Mouse (Mus musculus): ENCODE measurements around the gene Hint1. TPM values are rescaled to one million over a fixed set of nuclear protein-coding genes. Genes with fewer than 3 reads are reported as not detected.
A peak's percentile ranks its signal among the peaks of the same experiment; 100 is the strongest.

The Hint1 gene
- total and polyA plus RNA-seq, 2 experiments from 2014 or later, result 779 to 923 TPM

GRCm38 (mm10) chr11:54865330-54866085 lies 675 bp upstream of the Hint1 start:
- Histone ChIP-seq H3K9me3 (replicated peaks; ENCODE audit: control insufficient read depth, low read length) (no peaks in the 10 kb centered on the region), H3K4me1 (ENCODE audit: control insufficient read depth, insufficient read depth) (0 out of 2 replicates have a peak, but pooled peaks cover 7% of the 10 kb centered on the region), H3K9ac (replicated peaks; ENCODE audit: low read depth, low read length) (peak overlapping the region; percentile 86; the same call in 1 of the 2 replicates), H3K4me2 (ENCODE audit: low read depth, low read length) (peak overlapping the region; percentile 76), H3K4me3 (ENCODE audit: low read depth, low read length) (peak overlapping the region; percentile 72), H3K36me3 (replicated peaks; ENCODE audit: control insufficient read depth, insufficient read depth, low read length) (peaks cover 7% of the 10 kb centered on the region), H3K27me3 (ENCODE audit: control insufficient read depth, insufficient read depth, low read length) (no peaks in the 10 kb centered on the region), H3K27ac (ENCODE audit: low read depth) (peak overlapping the region; percentile 89)
- ATAC-seq (ENCODE audit: insufficient read depth, low read depth), result no peak
- no peak for DNase-seq (ENCODE audit: low spot score)
- 67% methylated on average over 6 of the region's 6 CpGs for WGBS
- TF ChIP-seq EP300 (IDR thresholded peaks at IDR 0.05; ENCODE audit: low read depth) (no peak), CTCF (IDR thresholded peaks at IDR 0.05; ENCODE audit: low read depth) (no peak)

DNA sequence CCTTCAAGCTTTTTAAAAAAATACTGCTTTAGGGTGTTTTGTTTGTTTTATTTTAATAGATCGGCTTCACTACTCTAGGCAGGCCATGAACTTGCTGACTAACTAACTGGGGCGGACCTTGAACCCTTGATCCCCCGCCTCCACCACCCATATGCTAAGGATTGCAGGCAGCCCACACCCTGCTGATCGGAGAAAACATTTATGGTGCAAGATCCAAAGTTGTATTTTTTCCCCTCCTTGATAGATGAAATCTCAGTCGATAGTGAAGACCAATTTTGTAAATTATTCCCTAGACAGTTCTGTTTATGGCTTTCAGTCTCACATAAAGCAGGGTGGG lies 834 bp downstream of the Hint1 start:
- Histone ChIP-seq H3K36me3 (replicated peaks; ENCODE audit: control insufficient read depth, insufficient read depth, low read length) (peaks cover 22% of the 10 kb centered on the region), H3K27me3 (ENCODE audit: control insufficient read depth, insufficient read depth, low read length) (no peaks in the 10 kb centered on the region), H3K4me1 (ENCODE audit: control insufficient read depth, insufficient read depth) (0 out of 2 replicates have a peak, but pooled peaks cover 4% of the 10 kb centered on the region), H3K27ac (ENCODE audit: low read depth) (peak overlapping the region; percentile 89), H3K4me3 (ENCODE audit: low read depth, low read length) (peak overlapping the region; percentile 72), H3K9me3 (replicated peaks; ENCODE audit: control insufficient read depth, low read length) (no peaks in the 10 kb centered on the region), H3K9ac (replicated peaks; ENCODE audit: low read depth, low read length) (peak overlapping the region; percentile 86), H3K4me2 (ENCODE audit: low read depth, low read length) (peak overlapping the region; percentile 76)
- no peak for DNase-seq (ENCODE audit: low spot score)
- no peak for ATAC-seq (ENCODE audit: insufficient read depth, low read depth)
- 4% methylated on average over 5 of the region's 5 CpGs for WGBS
- TF ChIP-seq CTCF (IDR thresholded peaks at IDR 0.05; ENCODE audit: low read depth) (no peak), EP300 (IDR thresholded peaks at IDR 0.05; ENCODE audit: low read depth) (no peak)

DNA sequence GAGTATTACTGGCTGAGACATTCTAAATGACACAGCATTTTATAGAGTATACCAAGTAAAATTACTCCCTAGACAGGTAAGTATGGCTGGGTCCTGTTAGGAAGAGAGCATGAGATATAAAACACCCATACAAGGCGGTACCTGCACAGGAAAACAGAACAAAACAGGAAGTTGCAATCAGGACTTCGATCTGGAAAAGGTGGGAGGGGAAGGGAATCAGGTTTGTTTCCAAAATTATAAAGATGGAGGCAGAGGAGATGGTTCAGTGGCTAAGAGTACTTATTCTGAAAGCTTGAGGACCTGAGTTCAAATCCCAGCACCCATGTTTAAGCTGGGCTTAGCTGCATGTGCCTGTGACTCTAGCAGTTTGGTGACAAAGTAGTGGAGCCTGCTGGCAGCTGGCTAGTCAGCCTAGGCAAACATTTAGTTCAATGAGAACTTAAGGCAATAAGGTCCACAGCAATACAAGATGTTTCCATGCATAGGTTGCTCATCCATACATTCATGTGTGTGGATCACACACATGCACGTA lies 1.8 kb downstream of the Hint1 start:
- Histone ChIP-seq H3K27me3 (ENCODE audit: control insufficient read depth, insufficient read depth, low read length) (no peaks in the 10 kb centered on the region), H3K4me3 (ENCODE audit: low read depth, low read length) (no peak overlapping the region), H3K4me1 (ENCODE audit: control insufficient read depth, insufficient read depth) (0 out of 2 replicates have a peak, but pooled peaks cover 4% of the 10 kb centered on the region), H3K9ac (replicated peaks; ENCODE audit: low read depth, low read length) (no peak overlapping the region), H3K27ac (ENCODE audit: low read depth) (no peak overlapping the region), H3K36me3 (replicated peaks; ENCODE audit: control insufficient read depth, insufficient read depth, low read length) (peaks cover 29% of the 10 kb centered on the region), H3K9me3 (replicated peaks; ENCODE audit: control insufficient read depth, low read length) (no peaks in the 10 kb centered on the region), H3K4me2 (ENCODE audit: low read depth, low read length) (no peak overlapping the region)
- TF ChIP-seq EP300 (IDR thresholded peaks at IDR 0.05; ENCODE audit: low read depth) (no peak), CTCF (IDR thresholded peaks at IDR 0.05; ENCODE audit: low read depth) (no peak)
- no peak for DNase-seq (ENCODE audit: low spot score)
- 82% methylated on average over 3 of the region's 3 CpGs for WGBS
- ATAC-seq (ENCODE audit: insufficient read depth, low read depth), result no peak

- Histone ChIP-seq H3K36me3 (replicated peaks; ENCODE audit: control insufficient read depth, insufficient read depth, low read length) (peaks cover 31% of the 10 kb centered on the region), H3K27me3 (ENCODE audit: control insufficient read depth, insufficient read depth, low read length) (no peaks in the 10 kb centered on the region), H3K27ac (ENCODE audit: low read depth) (no peak overlapping the region), H3K4me3 (ENCODE audit: low read depth, low read length) (no peak overlapping the region), H3K9me3 (replicated peaks; ENCODE audit: control insufficient read depth, low read length) (no peaks in the 10 kb centered on the region), H3K9ac (replicated peaks; ENCODE audit: low read depth, low read length) (no peak overlapping the region), H3K4me1 (ENCODE audit: control insufficient read depth, insufficient read depth) (0 out of 2 replicates have a peak, but pooled peaks cover 4% of the 10 kb centered on the region), H3K4me2 (ENCODE audit: low read depth, low read length) (no peak overlapping the region)
- DNase-seq (ENCODE audit: low spot score), result no peak
- TF ChIP-seq CTCF (IDR thresholded peaks at IDR 0.05; ENCODE audit: low read depth), result no peak
- TF ChIP-seq EP300 (IDR thresholded peaks at IDR 0.05; ENCODE audit: low read depth), result no peak
- ATAC-seq (ENCODE audit: insufficient read depth, low read depth), result no peak
- WGBS, result 64% methylated on average over 2 of the region's 2 CpGs
Measured at GRCm38 (mm10) chr11:54868445-54868844, 2.3 kb downstream of the Hint1 start.

- H3K4me1 ChIP-seq (ENCODE audit: control insufficient read depth, insufficient read depth), result 0 out of 2 replicates have a peak, but pooled peaks cover 4% of the 10 kb centered on the region
- no peak for ATAC-seq (ENCODE audit: insufficient read depth, low read depth)
- no peaks in the 10 kb centered on the region for H3K9me3 ChIP-seq (replicated peaks; ENCODE audit: control insufficient read depth, low read length)
- WGBS, result 64% methylated on average over 3 of the region's 3 CpGs
- no peak for TF ChIP-seq EP300 (IDR thresholded peaks at IDR 0.05; ENCODE audit: low read depth)
- TF ChIP-seq CTCF (IDR thresholded peaks at IDR 0.05; ENCODE audit: low read depth), result no peak
- H3K27me3 ChIP-seq (ENCODE audit: control insufficient read depth, insufficient read depth, low read length), result no peaks in the 10 kb centered on the region
- no peak overlapping the region for H3K4me3 ChIP-seq (ENCODE audit: low read depth, low read length)
- DNase-seq (ENCODE audit: low spot score), result no peak
- no peak overlapping the region for H3K9ac ChIP-seq (replicated peaks; ENCODE audit: low read depth, low read length)
- H3K36me3 ChIP-seq (replicated peaks; ENCODE audit: control insufficient read depth, insufficient read depth, low read length), result peaks cover 39% of the 10 kb centered on the region
- H3K4me2 ChIP-seq (ENCODE audit: low read depth, low read length), result no peak overlapping the region
- no peak overlapping the region for H3K27ac ChIP-seq (ENCODE audit: low read depth)
Measured at GRCm38 (mm10) chr11:54869318-54869717, 3.1 kb downstream of the Hint1 start.

All from heart, postnatal 0 days (tissue).